Mouse (Mus musculus) urinary bladder, postnatal 4 days (tissue): ENCODE measurements around the gene Trim5.
"Not testable (repeated sequence)": the region's sequence is repeated elsewhere in the genome, so short reads cannot be mapped to it uniquely, and the experiment has no call there.

ENCODE experiments used
- DNase-seq, 2 experiments: peaks; one replicate each; pipeline ENCODE4 v3.0.0; 2021 to 2022; ENCODE audit warnings: low spot score in 2 of 2

Trim5 gene

GRCm38 (mm10) chr7:104287576-104288443 is at the start of gene Trim5:
TSS of gene Trim5 (minus strand) at chr7:104288094.
- not testable (repeated sequence) for DNase-seq

GRCm38 (mm10) chr7:104335547-104335946 is 47.7 kb upstream of the Trim5 start:
- DNase-seq, result not testable (repeated sequence)

GRCm38 (mm10) chr7:104329171-104329570 is 41.3 kb upstream of the Trim5 start, which contains the start of gene Trim34b:
TSS of gene Trim34b (plus strand) at chr7:104329471.
- not testable (repeated sequence) for DNase-seq

GRCm38 (mm10) chr7:104322028-104322427 is 34.1 kb upstream of the Trim5 start:
- no peak for DNase-seq

- DNase-seq, result not testable (repeated sequence)
Observed at GRCm38 (mm10) chr7:104315369-104316080, 27.6 kb upstream of the Trim5 start, which contains the start of gene Trim12a. TSS of gene Trim12a (minus strand) at chr7:104315466.

- no peak for DNase-seq
Observed at GRCm38 (mm10) chr7:104314796-104315353, 27.0 kb upstream of the Trim5 start.

- no peak for DNase-seq
Observed at GRCm38 (mm10) chr7:104291638-104292400, 3.9 kb upstream of the Trim5 start.

- no peak for DNase-seq
Observed at GRCm38 (mm10) chr7:104290641-104291040, 2.7 kb upstream of the Trim5 start.

GRCm38 (mm10) chr7:104279361-104279760 is 8.5 kb downstream of the Trim5 start:
- DNase-seq, result not testable (repeated sequence)

- DNase-seq, result not testable (repeated sequence)
Observed at GRCm38 (mm10) chr7:104265335-104265734, 22.6 kb downstream of the Trim5 start.

- DNase-seq, result not testable (repeated sequence)
Observed at GRCm38 (mm10) chr7:104260380-104260779, 27.5 kb downstream of the Trim5 start.

GRCm38 (mm10) chr7:104244287-104245181 is 43.4 kb downstream of the Trim5 start, which contains the start of gene Trim34a:
TSS of gene Trim34a (plus strand) at chr7:104244457.
- peak in 1 of 2 experiments; percentile 32 for DNase-seq

- no peak for DNase-seq
Observed at GRCm38 (mm10) chr7:104243616-104244015, 44.3 kb downstream of the Trim5 start.

- DNase-seq, result no peak
Observed at GRCm38 (mm10) chr7:104240857-104241256, 47.0 kb downstream of the Trim5 start.

GRCm38 (mm10) chr7:104231203-104231602 is 56.7 kb downstream of the Trim5 start:
- DNase-seq, result no peak

GRCm38 (mm10) chr7:104218701-104219569 is 69.0 kb downstream of the Trim5 start, which contains the start of gene Trim6:
TSS of gene Trim6 (plus strand) at chr7:104218793.
- peak; percentile 66 to 86 for DNase-seq

- DNase-seq, result no peak
Observed at GRCm38 (mm10) chr7:104217881-104218280, 70.0 kb downstream of the Trim5 start.

GRCm38 (mm10) chr7:104216011-104216535 is 71.8 kb downstream of the Trim5 start:
- DNase-seq, result no peak
